Mouse (Mus musculus) embryonic fibroblast, embryonic 13.5 days (primary cell): Measurements from ENCODE around the gene Zer1. TPM values are rescaled to one million over a fixed set of nuclear protein-coding genes. Genes with fewer than 3 reads are reported as not detected.
A peak's percentile ranks its signal among the peaks of the same experiment; 100 is the strongest.

Experiments
- H3K27ac ChIP-seq: 2 replicates; pipeline ENCODE4 v1.5.1; 2012; ENCODE audit warnings: low read length, control low read depth, inconsistent platforms; ENCODE audit not compliant: insufficient read depth
- H3K4me1 ChIP-seq: 2 replicates; pipeline ENCODE4 v1.6.1; 2011; ENCODE audit warnings: low read length; ENCODE audit not compliant: control insufficient read depth, insufficient read depth
- H3K4me3 ChIP-seq: 2 replicates; pipeline ENCODE4 v1.5.1; 2011; ENCODE audit warnings: mild to moderate bottlenecking, control low read depth, low read length; ENCODE audit not compliant: insufficient read depth
- CTCF ChIP-seq: IDR thresholded peaks from 2 replicates; pipeline ENCODE4 v1.5.1; 2011; ENCODE audit warnings: mild to moderate bottlenecking, control low read depth, low read length, moderate library complexity, borderline replicate concordance; ENCODE audit not compliant: insufficient read depth
- POLR2A ChIP-seq: IDR thresholded peaks from 2 replicates; pipeline ENCODE4 v1.6.1; 2011; ENCODE audit warnings: low read depth, mild to moderate bottlenecking, control low read depth, low read length, moderate library complexity
- polyA plus RNA-seq: library from polyadenylated mRNA; stranded (reverse); fragments of >200 nt; gene quantifications from 2 replicates; pipeline ENCODE4 v1.2.4, GENCODE M21; 2011; ENCODE audit warnings: low read depth; ENCODE audit not compliant: missing spikeins, insufficient read length

Zer1 gene
- polyA plus RNA-seq, 1 experiment: 21.4 TPM

DNA sequence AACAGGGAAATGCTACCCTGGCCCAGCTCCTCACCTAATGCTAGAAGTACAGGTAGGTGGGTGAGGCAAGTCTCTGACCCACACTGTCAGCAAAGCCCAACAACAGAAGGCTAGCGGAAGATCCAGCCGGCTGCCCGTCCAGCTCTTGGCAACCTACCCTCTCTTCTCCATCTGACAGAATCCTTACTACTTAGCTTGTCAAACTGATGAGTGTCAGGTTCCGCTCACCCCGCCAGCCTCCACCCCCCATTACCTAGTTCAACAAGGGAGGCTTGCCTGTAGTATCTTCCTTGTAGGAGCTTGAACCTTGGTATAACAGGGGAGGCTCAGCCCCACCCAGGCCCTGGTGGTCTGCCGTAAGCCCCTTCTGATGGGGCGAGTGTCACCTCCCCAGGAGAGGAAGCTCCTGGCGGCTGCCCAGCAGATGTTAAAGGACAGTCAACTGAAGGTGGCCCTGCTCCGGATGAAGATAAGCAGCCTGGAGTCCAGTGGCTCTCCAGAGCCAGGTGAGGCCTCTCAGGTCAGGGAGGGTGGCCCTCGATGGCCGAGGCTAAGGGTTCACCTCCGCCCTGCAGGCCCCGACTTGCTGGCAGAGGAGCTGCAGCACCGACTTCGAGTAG is 44.1 kb downstream of the Zer1 start:
- H3K4me1 ChIP-seq: 0 out of 2 replicates have a peak, but pooled peaks cover 5% of the 10 kb centered on the region
- TF ChIP-seq POLR2A: no peak
- no peak for TF ChIP-seq CTCF
- no peak overlapping the region for H3K27ac ChIP-seq
- no peak overlapping the region for H3K4me3 ChIP-seq

- peak overlapping the region; percentile 72 for H3K27ac ChIP-seq
- 0 out of 2 replicates have a peak overlapping the region, but pooled peaks have one; percentile 9 for H3K4me3 ChIP-seq
- H3K4me1 ChIP-seq: 0 out of 2 replicates have a peak, but pooled peaks cover 5% of the 10 kb centered on the region
- TF ChIP-seq POLR2A: no peak
- no peak for TF ChIP-seq CTCF
These were observed 45.6 kb downstream of the Zer1 start for GRCm38 (mm10) chr2:30078760-30079159.

DNA sequence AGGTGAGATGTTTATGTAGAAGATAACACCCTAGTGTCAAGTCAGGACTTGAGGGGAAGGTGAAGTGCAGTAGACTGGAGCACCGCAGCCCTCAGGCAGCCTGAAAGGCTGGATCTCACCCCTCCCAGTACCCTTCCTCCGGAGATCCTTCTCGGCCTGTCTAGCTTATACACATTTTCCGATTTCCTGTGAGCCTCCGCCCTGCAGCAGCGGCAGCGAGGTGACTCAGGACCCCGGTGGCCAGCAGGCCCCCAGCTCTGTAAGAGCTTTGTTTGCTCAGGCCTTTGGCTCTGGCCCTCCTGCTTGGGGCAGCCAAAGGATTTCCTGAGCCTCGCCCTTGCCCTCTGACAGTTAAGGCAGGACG is 46.1 kb downstream of the Zer1 start:
- Histone ChIP-seq H3K4me1 (0 out of 2 replicates have a peak, but pooled peaks cover 5% of the 10 kb centered on the region), H3K4me3 (peak overlapping the region; percentile 9), H3K27ac (peak overlapping the region; percentile 72)
- no peak for TF ChIP-seq POLR2A
- no peak for TF ChIP-seq CTCF

GRCm38 (mm10) chr2:30077502-30078348 is 46.7 kb downstream of the Zer1 start, which contains the start of gene Pkn3:
Gene Pkn3 (plus strand): TSS chr2:30077684.
- Histone ChIP-seq H3K27ac (peak within 1 kb of the TSS; percentile 72), H3K4me3 (peak within 1 kb of the TSS; percentile 66), H3K4me1 (0 out of 2 replicates have a peak, but pooled peaks cover 5% of the 10 kb centered on the region)
- peak; percentile 93 for TF ChIP-seq CTCF
- peak; percentile 69 for TF ChIP-seq POLR2A

GRCm38 (mm10) chr2:30076959-30077358 is 47.4 kb downstream of the Zer1 start:
- Histone ChIP-seq H3K27ac (no peak overlapping the region), H3K4me1 (0 out of 2 replicates have a peak, but pooled peaks cover 5% of the 10 kb centered on the region), H3K4me3 (no peak overlapping the region)
- TF ChIP-seq CTCF: no peak
- no peak for TF ChIP-seq POLR2A

GRCm38 (mm10) chr2:30076439-30076838 is 47.9 kb downstream of the Zer1 start:
- Histone ChIP-seq H3K27ac (no peak overlapping the region), H3K4me3 (no peak overlapping the region), H3K4me1 (0 out of 2 replicates have a peak, but pooled peaks cover 5% of the 10 kb centered on the region)
- TF ChIP-seq POLR2A (no peak), CTCF (no peak)

DNA sequence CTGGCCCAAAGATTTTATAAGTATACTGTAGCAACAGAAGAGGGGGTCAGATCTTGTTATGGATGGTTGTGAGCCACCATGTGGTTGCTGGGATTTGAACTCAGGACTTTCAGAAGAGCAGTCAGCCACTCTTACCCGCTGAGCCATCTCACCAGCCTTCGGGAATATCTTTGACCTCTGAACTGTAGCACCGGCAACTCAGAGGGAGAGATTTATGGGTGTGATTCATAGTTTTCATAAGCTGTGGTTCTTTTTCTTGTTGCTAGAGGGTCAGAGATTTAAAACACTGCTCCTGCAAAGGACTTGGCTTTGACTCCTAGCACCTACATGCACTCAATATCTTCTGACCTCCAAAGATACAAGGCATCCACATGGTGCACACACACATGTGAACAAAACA is 48.8 kb downstream of the Zer1 start:
- no peak for TF ChIP-seq CTCF
- no peak for TF ChIP-seq POLR2A
- H3K4me1 ChIP-seq: 0 out of 2 replicates have a peak, but pooled peaks cover 5% of the 10 kb centered on the region

DNA sequence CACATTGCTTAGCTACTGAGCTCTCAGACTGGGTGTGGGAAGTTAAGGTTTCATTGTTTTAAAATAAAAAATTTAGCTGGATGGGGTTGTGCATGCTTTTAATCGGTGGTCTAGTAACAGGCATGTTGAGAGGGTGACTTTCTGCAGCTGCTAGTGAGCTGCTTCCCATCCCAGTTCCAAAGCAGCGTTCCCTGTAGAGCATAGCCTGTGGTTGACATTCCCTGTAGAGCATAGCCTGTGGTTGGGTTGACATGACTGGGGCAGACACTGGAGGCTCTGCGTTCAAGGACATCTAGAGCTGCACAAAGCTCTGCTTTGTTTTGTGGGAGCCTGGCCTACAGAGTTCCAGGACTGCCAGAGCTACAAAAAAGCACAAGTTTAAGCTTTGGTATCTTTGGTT is 51.1 kb downstream of the Zer1 start:
- H3K4me3 ChIP-seq: no peak overlapping the region
- H3K4me1 ChIP-seq: peaks cover 5% of the 10 kb centered on the region; the same call in 1 of the 2 replicates
- TF ChIP-seq CTCF (no peak), POLR2A (0 out of 2 replicates have a peak, but pooled peaks have one; percentile 16)
- no peak overlapping the region for H3K27ac ChIP-seq

More for the DNA sequence above, 48.8 kb downstream of the Zer1 start:
- Histone ChIP-seq H3K27ac (no peak overlapping the region), H3K4me3 (no peak overlapping the region)

- Histone ChIP-seq H3K4me1 (peaks cover 3% of the 10 kb centered on the region; the same call in 1 of the 2 replicates), H3K27ac (no peak overlapping the region), H3K4me3 (no peak overlapping the region)
- no peak for TF ChIP-seq POLR2A
- TF ChIP-seq CTCF: no peak
These were observed 51.5 kb downstream of the Zer1 start for GRCm38 (mm10) chr2:30072875-30073274.

GRCm38 (mm10) chr2:30067962-30068361 is 56.4 kb downstream of the Zer1 start:
- Histone ChIP-seq H3K4me3 (peak overlapping the region; percentile 99), H3K4me1 (peaks cover 6% of the 10 kb centered on the region), H3K27ac (no peak overlapping the region)
- TF ChIP-seq CTCF (no peak), POLR2A (no peak)
